Mouse (Mus musculus): ENCODE measurements around the gene Naaladl1.

The Naaladl1 gene

GRCm38 (mm10) chr19:6084478-6085248 lies 20.9 kb upstream of the Naaladl1 start, which contains the start of the genes Zfpl1 and Cdca5:
Zfpl1 (minus strand) TSS chr19:6084956.
Cdca5 (plus strand) TSS chr19:6084983.
- peak; percentile 93 for DNase-seq (ENCODE audit: low spot score)

GRCm38 (mm10) chr19:6085417-6085879 lies 20.1 kb upstream of the Naaladl1 start:
- no peak for DNase-seq (ENCODE audit: low spot score)

- DNase-seq (ENCODE audit: low spot score): no peak
These were observed 16.7 kb upstream of the Naaladl1 start for GRCm38 (mm10) chr19:6088841-6089240.

GRCm38 (mm10) chr19:6094119-6094518 lies 11.5 kb upstream of the Naaladl1 start, which contains the start of gene AC131692.1:
AC131692.1 (plus strand) TSS chr19:6094419.
- DNase-seq (ENCODE audit: low spot score): no peak

- DNase-seq (ENCODE audit: low spot score): no peak
These were observed 7.7 kb upstream of the Naaladl1 start for GRCm38 (mm10) chr19:6097847-6098246.

- no peak for DNase-seq (ENCODE audit: low spot score)
These were observed 4.4 kb upstream of the Naaladl1 start for GRCm38 (mm10) chr19:6101186-6101585.

- no peak for DNase-seq (ENCODE audit: low spot score)
These were observed 3.3 kb upstream of the Naaladl1 start for GRCm38 (mm10) chr19:6102169-6102853.

- DNase-seq (ENCODE audit: low spot score): no peak
These were observed 1.1 kb upstream of the Naaladl1 start for GRCm38 (mm10) chr19:6104476-6104875.

GRCm38 (mm10) chr19:6113116-6113515 lies 7.5 kb downstream of the Naaladl1 start:
- no peak for DNase-seq (ENCODE audit: low spot score)

GRCm38 (mm10) chr19:6116113-6116850 lies 10.7 kb downstream of the Naaladl1 start:
- no peak for DNase-seq (ENCODE audit: low spot score)

GRCm38 (mm10) chr19:6117346-6117985 lies 11.9 kb downstream of the Naaladl1 start:
- no peak for DNase-seq (ENCODE audit: low spot score)

- DNase-seq (ENCODE audit: low spot score): peak; percentile 73
These were observed 12.5 kb downstream of the Naaladl1 start, which contains the start of gene Sac3d1 for GRCm38 (mm10) chr19:6117986-6118676. Sac3d1 (minus strand) TSS chr19:6118650.

GRCm38 (mm10) chr19:6118677-6119185 lies 13.1 kb downstream of the Naaladl1 start:
- DNase-seq (ENCODE audit: low spot score): no peak

GRCm38 (mm10) chr19:6121761-6122160 lies 16.2 kb downstream of the Naaladl1 start:
- no peak for DNase-seq (ENCODE audit: low spot score)

GRCm38 (mm10) chr19:6123330-6123729 lies 17.7 kb downstream of the Naaladl1 start:
- DNase-seq (ENCODE audit: low spot score): no peak

- no peak for DNase-seq (ENCODE audit: low spot score)
These were observed 19.3 kb downstream of the Naaladl1 start for GRCm38 (mm10) chr19:6124898-6125297.

GRCm38 (mm10) chr19:6126289-6126688 lies 20.7 kb downstream of the Naaladl1 start:
- DNase-seq (ENCODE audit: low spot score): peak; percentile 42

GRCm38 (mm10) chr19:6126789-6127580 lies 21.4 kb downstream of the Naaladl1 start:
- DNase-seq (ENCODE audit: low spot score): no peak

- DNase-seq (ENCODE audit: low spot score): peak; percentile 90
These were observed 22.3 kb downstream of the Naaladl1 start, which contains the start of gene Snx15 for GRCm38 (mm10) chr19:6127760-6128341. Snx15 (minus strand) TSS chr19:6128304.

Measured in urinary bladder, postnatal 25 days (tissue).